Mouse (Mus musculus) brown adipose tissue, adult 24 weeks (tissue): ENCODE data around the gene Prss21. TPM values are rescaled to one million over a fixed set of nuclear protein-coding genes. Genes with fewer than 3 reads are reported as not detected.
"Not testable (repeated sequence)": the region's sequence is repeated elsewhere in the genome, so short reads cannot be mapped to it uniquely, and the experiment has no call there.

Experiments
- H3K27ac ChIP-seq: fragments of 200-500 bp; replicated peaks from 2 replicates; pipeline ENCODE4 v1.5.1; 2012; ENCODE audit warnings: low read depth, mild to moderate bottlenecking, low read length
- H3K4me1 ChIP-seq: fragments of 200-500 bp; 2 replicates; pipeline ENCODE4 v1.6.1; 2012; ENCODE audit warnings: low read length, mixed read lengths; ENCODE audit not compliant: control insufficient read depth, insufficient read depth, insufficient read length
- H3K4me3 ChIP-seq: fragments of 200-500 bp; 2 replicates; pipeline ENCODE4 v1.5.1; 2012; ENCODE audit warnings: low read depth, mild to moderate bottlenecking, low read length, moderate library complexity; ENCODE audit not compliant: insufficient read depth
- polyA plus RNA-seq: library from polyadenylated mRNA; stranded (reverse); fragments of >200 nt; gene quantifications from 2 replicates; pipeline ENCODE4 v1.2.4, GENCODE M21; 2012; ENCODE audit not compliant: missing spikeins, insufficient read depth, insufficient read length

Prss21 gene
- polyA plus RNA-seq, 1 experiment: not detected

GRCm38 (mm10) chr17:23850028-23850427 lies 17.8 kb upstream of the Prss21 start:
- Histone ChIP-seq H3K4me1 (no peaks in the 10 kb centered on the region), H3K27ac (no peak overlapping the region), H3K4me3 (no peak overlapping the region)

GRCm38 (mm10) chr17:23850853-23851749 lies 16.8 kb upstream of the Prss21 start:
- no peaks in the 10 kb centered on the region for H3K4me1 ChIP-seq
- no peak overlapping the region for H3K27ac ChIP-seq
- no peak overlapping the region for H3K4me3 ChIP-seq

DNA sequence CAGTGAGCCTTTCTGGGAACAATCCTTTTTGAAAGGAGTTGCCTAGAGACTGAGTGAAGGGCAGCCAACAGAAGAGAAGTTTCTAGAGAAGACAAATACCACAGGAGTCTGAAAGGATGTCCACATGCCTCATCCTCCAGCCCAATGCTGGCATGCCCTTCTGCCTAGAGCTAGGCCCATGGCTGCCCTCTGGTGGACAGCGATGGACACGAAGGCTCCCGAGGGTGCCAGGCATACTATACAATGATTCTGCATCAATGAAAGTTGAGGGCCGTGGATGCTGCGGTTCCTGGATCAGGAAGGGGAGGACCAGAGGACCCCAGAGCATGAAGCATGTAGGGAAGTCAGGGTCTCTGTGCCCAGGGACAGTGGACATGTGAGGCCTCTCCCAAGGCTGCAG lies 14.6 kb upstream of the Prss21 start:
- no peaks in the 10 kb centered on the region for H3K4me1 ChIP-seq
- no peak overlapping the region for H3K27ac ChIP-seq
- H3K4me3 ChIP-seq: no peak overlapping the region

GRCm38 (mm10) chr17:23854229-23854765 lies 13.6 kb upstream of the Prss21 start:
- no peak overlapping the region for H3K27ac ChIP-seq
- no peaks in the 10 kb centered on the region for H3K4me1 ChIP-seq

GRCm38 (mm10) chr17:23857193-23857592 lies 10.7 kb upstream of the Prss21 start:
- H3K4me3 ChIP-seq: no peak overlapping the region
- H3K27ac ChIP-seq: no peak overlapping the region
- H3K4me1 ChIP-seq: no peaks in the 10 kb centered on the region

More at GRCm38 (mm10) chr17:23854229-23854765, 13.6 kb upstream of the Prss21 start:
- H3K4me3 ChIP-seq: no peak overlapping the region

- Histone ChIP-seq H3K4me3 (no peak overlapping the region), H3K4me1 (no peaks in the 10 kb centered on the region)
Measured at GRCm38 (mm10) chr17:23857913-23858312, 9.9 kb upstream of the Prss21 start.

GRCm38 (mm10) chr17:23862926-23863325 lies 4.9 kb upstream of the Prss21 start:
- Histone ChIP-seq H3K27ac (no peak overlapping the region), H3K4me3 (no peak overlapping the region), H3K4me1 (no peaks in the 10 kb centered on the region)

More at GRCm38 (mm10) chr17:23857913-23858312, 9.9 kb upstream of the Prss21 start:
- no peak overlapping the region for H3K27ac ChIP-seq

DNA sequence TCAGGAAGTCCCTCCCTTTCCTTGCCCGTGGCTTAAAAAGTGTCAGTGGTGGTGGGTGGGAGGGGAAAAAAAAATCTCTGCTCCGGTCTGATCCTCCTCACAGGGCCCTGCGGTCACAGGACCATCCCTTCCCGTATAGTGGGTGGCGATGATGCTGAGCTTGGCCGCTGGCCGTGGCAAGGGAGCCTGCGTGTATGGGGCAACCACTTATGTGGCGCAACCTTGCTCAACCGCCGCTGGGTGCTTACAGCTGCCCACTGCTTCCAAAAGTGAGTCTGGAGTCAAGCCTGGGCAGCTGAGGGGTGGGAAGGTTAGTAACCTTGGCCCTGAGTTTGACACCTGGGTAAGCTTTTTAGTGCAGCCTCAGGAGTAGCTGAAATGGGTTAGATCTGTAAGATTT lies 657 bp downstream of the Prss21 start:
- no peak overlapping the region for H3K4me3 ChIP-seq
- H3K4me1 ChIP-seq: no peaks in the 10 kb centered on the region
- no peak overlapping the region for H3K27ac ChIP-seq

DNA sequence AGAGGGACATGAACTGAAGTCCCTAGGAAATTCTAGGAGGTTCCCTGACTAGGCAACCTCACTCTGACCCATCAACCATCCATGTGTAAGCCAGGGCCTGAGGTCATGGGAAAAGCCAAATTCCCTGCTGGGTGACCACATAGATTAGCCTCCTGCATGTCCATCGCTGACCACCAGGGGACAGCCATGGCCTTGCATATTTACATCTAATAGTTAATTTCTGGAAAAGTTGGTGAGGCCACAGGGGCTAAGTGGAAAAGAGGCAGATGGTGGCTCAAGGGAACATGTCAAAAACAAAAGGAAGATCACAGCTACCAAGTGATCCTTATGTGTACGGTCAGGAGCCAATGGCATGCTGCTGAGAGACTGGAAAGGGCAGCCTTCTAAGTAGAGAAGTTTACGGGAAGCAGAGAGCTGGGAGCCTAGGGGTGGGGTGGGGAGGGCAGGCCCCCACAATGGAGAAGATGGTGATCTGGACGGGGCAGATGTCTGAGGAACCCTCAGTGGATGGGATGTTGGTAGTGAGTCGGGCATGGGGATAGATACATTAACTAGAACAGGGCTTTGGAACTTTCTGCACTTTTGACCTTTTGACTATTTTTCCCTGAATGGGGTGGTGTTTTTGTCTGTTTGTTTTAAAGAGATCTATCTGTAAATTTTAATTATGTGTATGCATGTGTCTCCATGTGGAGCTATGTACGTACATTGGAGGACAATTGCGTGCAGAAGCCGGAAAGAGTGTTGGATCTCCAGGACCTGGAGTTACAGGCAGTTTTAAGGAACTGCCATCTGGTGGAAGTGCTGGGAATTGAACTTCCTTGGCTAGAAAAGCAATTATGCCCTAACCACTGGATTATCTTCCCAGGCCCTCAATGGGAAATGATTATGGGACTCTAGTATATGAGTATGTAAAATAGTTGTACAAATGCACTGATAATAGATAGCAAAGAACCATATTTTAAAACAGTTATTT lies 6.3 kb downstream of the Prss21 start:
- no peaks in the 10 kb centered on the region for H3K4me1 ChIP-seq
- no peak overlapping the region for H3K4me3 ChIP-seq
- no peak overlapping the region for H3K27ac ChIP-seq

DNA sequence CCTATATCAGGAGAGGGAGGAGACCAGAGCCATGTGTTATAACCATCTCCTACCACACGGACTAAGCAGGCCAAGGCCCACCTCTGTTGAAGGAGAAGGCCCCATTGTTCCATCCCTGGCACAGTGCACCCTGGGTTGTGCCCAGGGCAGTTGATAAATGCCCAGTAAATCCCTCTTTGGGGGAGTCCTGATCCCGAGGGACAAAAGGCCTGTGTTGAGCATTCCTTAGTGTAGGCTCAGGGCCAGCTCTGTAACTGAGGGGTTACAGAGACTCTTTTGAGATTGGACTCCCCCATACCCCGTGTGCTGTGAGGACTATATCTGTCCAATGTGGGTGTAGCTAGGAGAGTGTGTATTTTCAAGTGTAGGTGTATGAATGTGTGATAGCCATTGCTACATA lies 8.9 kb downstream of the Prss21 start:
- Histone ChIP-seq H3K27ac (no peak overlapping the region), H3K4me1 (no peaks in the 10 kb centered on the region), H3K4me3 (no peak overlapping the region)

- Histone ChIP-seq H3K27ac (no peak overlapping the region), H3K4me1 (no peaks in the 10 kb centered on the region), H3K4me3 (no peak overlapping the region)
Measured at GRCm38 (mm10) chr17:23877166-23877565, 9.3 kb downstream of the Prss21 start.

DNA sequence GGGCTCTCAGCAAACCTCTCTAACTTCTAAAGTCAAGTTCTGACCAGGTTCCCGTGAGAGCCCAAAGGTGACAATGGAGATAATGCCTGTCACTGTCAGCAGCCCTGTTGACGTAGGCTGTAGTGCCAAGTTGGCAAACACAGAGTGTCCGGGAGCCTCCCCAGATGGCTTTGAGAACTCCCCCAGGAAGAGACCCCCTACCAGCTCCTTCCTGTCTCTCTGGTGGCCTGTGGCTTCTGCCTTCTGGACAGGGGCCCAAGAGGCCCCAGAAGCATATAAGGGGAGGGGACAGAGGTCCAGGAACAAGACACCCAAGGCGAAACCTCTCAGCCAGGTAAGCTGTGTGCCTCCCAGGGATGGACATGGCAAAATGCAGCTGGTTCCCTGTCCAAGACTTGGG lies 12.7 kb downstream of the Prss21 start, which contains the start of the genes Dcpp1 and Dcpp2:
Gene Dcpp1, plus strand, starts transcription at position 301 of the 400 bp plus-strand sequence.
Gene Dcpp2, plus strand, starts transcription at position 305 of the 400 bp plus-strand sequence.
- not testable (repeated sequence) for H3K4me3 ChIP-seq

DNA sequence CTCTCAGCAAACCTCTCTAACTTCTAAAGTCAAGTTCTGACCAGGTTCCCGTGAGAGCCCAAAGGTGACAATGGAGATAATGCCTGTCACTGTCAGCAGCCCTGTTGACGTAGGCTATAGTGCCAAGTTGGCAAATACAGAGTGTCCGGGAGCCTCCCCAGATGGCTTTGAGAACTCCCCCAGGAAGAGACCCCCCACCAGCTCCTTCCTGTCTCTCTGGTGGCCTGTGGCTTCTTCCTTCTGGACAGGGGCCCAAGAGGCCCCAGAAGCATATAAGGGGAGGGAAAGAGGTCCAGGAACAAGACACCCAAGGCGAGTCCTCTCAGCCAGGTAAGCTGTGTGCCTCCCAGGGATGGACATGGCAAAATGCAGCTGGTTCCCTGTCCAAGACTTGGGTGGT lies 49.3 kb downstream of the Prss21 start, which contains the start of gene Dcpp3:
Gene Dcpp3, plus strand, starts transcription at position 301 of the 400 bp plus-strand sequence.
- not testable (repeated sequence) for H3K4me3 ChIP-seq, H3K4me1 ChIP-seq

More for the DNA sequence above, 12.7 kb downstream of the Prss21 start, which contains the start of the genes Dcpp1 and Dcpp2:
- not testable (repeated sequence) for H3K27ac ChIP-seq, H3K4me1 ChIP-seq

More for the DNA sequence above, 49.3 kb downstream of the Prss21 start, which contains the start of gene Dcpp3:
- H3K27ac ChIP-seq: not testable (repeated sequence)
